ENCODE assay signal across 15 mouse cellular contexts in genomic region chr5:146382268-146382667, GRCm38 (mm10). TPM values are rescaled to one million over a fixed set of nuclear protein-coding genes. Genes with fewer than 3 reads are reported as not detected.
A peak's percentile ranks its signal among the peaks of the same experiment; 100 is the strongest.
DNase-seq lines count a peak whose midpoint lies in the region; TF ChIP-seq lines count a peak whose summit lies in the region.
"Had no signal": no experiment of that assay in that cellular context is flagged by ENCODE, and none has a peak within 500 bp of the region (broad histone marks: within the 10 kb centered on the region; RNA-seq: fewer than 3 reads in every experiment).

No protein-coding gene starts in this region.

- no peak for TF ChIP-seq POLR2A in cortical plate, adult 2 months (IDR thresholded peaks at IDR 0.05; ENCODE audit: extremely low read depth, insufficient read depth, low read length)

- no peaks in the 10 kb centered on the region; the same call in 1 of the 2 replicates for H3K4me1 ChIP-seq in cortical plate, adult 2 months (ENCODE audit: control insufficient read depth, insufficient read depth, low read length)

- peak; percentile 5; the same call in 1 of the 2 replicates for TF ChIP-seq CTCF in cortical plate, adult 2 months (IDR thresholded peaks at IDR 0.05; ENCODE audit: extremely low read depth, insufficient read depth, low read length)

- peak; percentile 26 for DNase-seq in adrenal gland, postnatal 14 days
- no peak for DNase-seq in adrenal gland, adult 18-20 months (ENCODE audit: low spot score in 2 of 2)
- DNase-seq in kidney, postnatal 10 days, result peak; percentile 21
- DNase-seq in kidney, postnatal 14 days, result no peak
- peak; percentile 6 for DNase-seq in 416B (ENCODE audit: low read depth)
- no peak for DNase-seq in urinary bladder, postnatal 36 days (ENCODE audit: low spot score in 2 of 2)
- DNase-seq in adrenal gland, adult 8-10 months, result no peak
- DNase-seq: cerebellum, adult 2 months; lung, postnatal 10 days; spleen, adult 18-20 months had no signal

- no peak overlapping the region for H3K4me3 ChIP-seq in cortical plate, adult 2 months (ENCODE audit: insufficient read depth, low read length)
- H3K4me3 ChIP-seq: embryonic facial prominence, embryonic 13.5 days; midbrain, embryonic 15.5 days had no signal

- H3K27ac ChIP-seq in cortical plate, adult 2 months (ENCODE audit: insufficient read depth, low read length), result no peak overlapping the region
- H3K27ac ChIP-seq: embryonic facial prominence, embryonic 13.5 days; hindbrain, embryonic 14.5 days; midbrain, embryonic 15.5 days had no signal

RNA-seq across cellular contexts. Expression of gene Wasf3, which starts 2.5 kb away (rescaled TPM):
- total RNA-seq in adrenal gland, postnatal 14 days (2021), result 19.2 and 21.2 TPM in 2 replicates
- 10 to 100 TPM; 12.7 to 21.1 TPM for total RNA-seq in adrenal gland, adult 18-20 months (2021)
- polyA plus RNA-seq in cortical plate, adult 2 months (2012; rRNA removed), result 59.9 and 61.7 TPM in 2 replicates
- total RNA-seq in adrenal gland, adult 8-10 months (2022), result 10 to 100 TPM; 23.8 to 26.9 (median 25.3) TPM
- total RNA-seq: neutrophil, adult 5-6 weeks had no signal

Comparison
In these comparisons a context has a peak if more than half of its experiments do, and no peak if none do; other contexts are left out.
1. DNase-seq: peak in adrenal gland, postnatal 14 days (single experiment), kidney, postnatal 10 days (single experiment) and 416B (single experiment); none in adrenal gland, adult 18-20 months (0 of 2), kidney, postnatal 14 days (single experiment), urinary bladder, postnatal 36 days (0 of 2) and adrenal gland, adult 8-10 months (single experiment).